Mouse (Mus musculus) frontal cortex, postnatal 25 days (tissue): ENCODE results near the gene Terb1.

Experiments
- DNase-seq, 2 experiments: peaks; one replicate each; pipeline ENCODE4 v3.0.0; 2022; ENCODE audit warnings: low spot score in 2 of 2

Terb1 gene

GRCm38 (mm10) chr8:104509061-104510006 lies at the start of gene Terb1:
TSS of gene Terb1 (minus strand) at chr8:104509910.
- peak; percentile 14 to 26 for DNase-seq

GRCm38 (mm10) chr8:104557226-104557625 lies 47.5 kb upstream of the Terb1 start:
- no peak for DNase-seq

GRCm38 (mm10) chr8:104555191-104555590 lies 45.5 kb upstream of the Terb1 start:
- DNase-seq = no peak

DNA sequence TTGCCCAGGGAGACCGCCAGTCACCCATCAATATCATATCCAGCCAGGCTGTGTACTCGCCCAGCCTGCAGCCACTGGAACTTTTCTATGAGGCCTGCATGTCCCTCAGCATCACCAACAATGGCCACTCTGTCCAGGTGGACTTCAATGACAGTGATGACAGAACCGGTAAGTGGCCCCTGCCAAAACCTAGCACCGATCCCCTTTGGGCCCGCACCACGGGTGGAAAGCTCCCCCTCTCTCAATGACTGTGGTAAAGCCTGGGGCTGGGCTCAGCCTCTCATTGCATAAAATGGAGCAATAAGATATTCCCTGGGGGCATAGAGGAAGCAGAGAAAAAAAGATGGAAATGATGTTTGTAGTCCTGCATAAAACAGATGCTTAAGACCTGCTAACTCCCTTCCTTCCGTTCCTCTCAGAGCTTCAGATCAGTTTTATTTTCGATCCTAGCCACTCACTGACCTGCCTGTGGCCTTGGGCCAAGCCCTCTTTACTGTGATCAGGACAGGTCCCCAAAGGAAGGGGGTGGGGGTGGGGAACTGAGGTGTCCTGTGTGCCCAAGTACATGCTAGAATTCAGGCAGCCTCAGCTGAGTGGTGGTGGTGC lies 33.8 kb upstream of the Terb1 start:
- DNase-seq = no peak

- peak; percentile 44 to 64 for DNase-seq
Observed at GRCm38 (mm10) chr8:104542160-104542559, 32.5 kb upstream of the Terb1 start.

DNA sequence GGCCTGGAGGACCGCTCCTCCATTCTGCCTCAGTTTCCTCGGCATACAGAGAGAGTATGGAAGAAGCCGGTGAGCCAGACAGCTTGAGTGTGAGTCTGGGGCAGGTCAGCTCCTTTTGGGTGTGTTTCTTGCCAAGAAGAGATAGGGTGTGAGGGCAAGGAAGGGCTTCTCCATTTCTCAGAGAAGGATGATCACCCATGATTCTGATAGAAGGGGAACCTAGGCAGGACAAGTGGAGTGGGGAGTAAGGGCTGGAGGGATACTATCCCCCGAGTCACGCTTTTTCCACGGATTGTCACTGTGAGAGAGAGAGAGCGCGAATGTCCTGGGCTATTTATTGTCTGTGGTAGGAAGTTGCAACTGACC lies 31.8 kb upstream of the Terb1 start:
- DNase-seq = no peak

DNA sequence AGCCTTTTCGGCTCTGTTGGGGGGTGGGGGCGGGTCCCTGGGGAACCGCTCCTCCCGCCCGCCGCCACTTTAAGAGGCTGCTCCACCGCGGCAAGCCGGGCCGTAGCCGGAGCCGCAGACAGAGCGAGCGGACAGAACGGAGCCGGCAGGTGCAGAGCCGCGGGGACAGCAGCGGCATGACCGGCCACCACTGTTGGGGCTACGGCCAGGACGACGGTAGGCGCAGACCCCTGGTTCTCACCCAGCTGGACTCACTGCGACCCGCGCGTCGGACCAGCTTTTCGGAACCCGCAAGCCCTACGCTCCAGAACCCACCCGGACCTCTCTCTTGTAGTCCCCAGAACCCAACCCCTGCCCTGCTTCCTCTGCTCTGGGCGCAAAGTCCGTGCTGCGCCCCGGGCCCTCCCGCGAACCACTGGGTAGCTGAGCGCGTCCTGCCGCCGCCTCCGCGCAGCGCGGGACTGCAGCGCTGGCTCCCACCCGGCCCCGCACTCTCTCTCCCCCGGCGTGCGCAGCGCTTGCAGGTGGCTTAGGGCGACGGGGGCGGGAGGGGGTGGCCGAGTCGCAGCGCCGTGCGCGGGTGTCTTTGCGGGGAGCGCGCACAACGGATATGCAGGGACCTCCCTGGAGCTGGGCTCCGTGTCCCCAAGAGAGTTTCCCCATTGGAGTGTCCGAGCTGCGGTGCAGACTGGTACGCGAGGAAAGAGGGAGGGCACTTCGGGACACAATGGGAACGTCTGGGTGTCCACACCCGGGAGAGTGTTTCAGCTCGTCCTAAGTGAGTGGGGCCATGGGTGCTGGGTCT lies 31.2 kb upstream of the Terb1 start:
- no peak for DNase-seq

- DNase-seq = no peak
Observed at GRCm38 (mm10) chr8:104540238-104540637, 30.5 kb upstream of the Terb1 start.

DNA sequence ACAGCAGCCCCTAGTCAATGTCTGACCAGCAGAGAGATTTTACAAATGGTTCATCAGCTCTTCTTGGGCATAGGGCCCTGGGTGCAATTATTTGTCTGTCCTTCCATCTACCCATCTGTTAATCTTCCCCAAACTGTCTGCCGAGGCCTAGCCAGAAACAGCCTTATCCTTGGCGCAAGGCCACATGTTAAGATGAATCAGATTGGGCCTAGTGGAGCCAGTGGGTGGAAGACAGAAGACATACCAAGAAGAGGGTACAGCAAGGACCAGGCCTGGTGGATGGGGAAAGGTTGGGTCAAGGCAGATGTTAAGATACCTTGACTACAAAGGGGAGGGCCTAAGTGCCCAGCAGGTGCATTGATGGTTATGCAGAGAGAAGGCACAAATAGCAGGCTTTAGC lies 29.9 kb upstream of the Terb1 start:
- no peak for DNase-seq

GRCm38 (mm10) chr8:104538896-104539295 lies 29.2 kb upstream of the Terb1 start:
- no peak for DNase-seq

DNA sequence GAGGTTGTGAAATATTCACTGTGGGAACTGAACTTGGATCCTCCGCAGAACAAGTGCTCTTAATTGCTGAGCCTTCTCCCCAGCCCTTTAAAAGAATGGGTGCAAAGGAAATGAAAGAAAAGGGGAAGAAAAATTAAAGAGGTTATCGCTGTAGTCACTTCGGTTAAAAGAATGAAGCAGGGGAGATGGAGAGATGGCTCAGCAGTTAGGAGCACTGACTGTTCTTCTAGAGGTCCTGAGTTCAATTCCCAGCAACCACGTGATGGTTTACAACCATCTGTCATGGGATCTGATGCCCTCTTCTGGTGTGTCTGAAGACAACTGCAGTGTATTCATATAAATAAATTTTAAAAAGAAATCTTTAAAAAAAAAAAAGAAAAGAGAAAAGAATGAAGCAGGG lies 26.3 kb upstream of the Terb1 start:
- DNase-seq = no peak

GRCm38 (mm10) chr8:104535378-104535777 lies 25.7 kb upstream of the Terb1 start:
- no peak for DNase-seq

GRCm38 (mm10) chr8:104534779-104535141 lies 25.1 kb upstream of the Terb1 start:
- no peak for DNase-seq

GRCm38 (mm10) chr8:104533971-104534778 lies 24.5 kb upstream of the Terb1 start, which contains the start of the genes Nae1 and Car7:
TSS of gene Nae1 (minus strand) at chr8:104534637.
TSS of gene Car7 (plus strand) at chr8:104534689.
- peak; percentile 90 to 94 for DNase-seq

DNA sequence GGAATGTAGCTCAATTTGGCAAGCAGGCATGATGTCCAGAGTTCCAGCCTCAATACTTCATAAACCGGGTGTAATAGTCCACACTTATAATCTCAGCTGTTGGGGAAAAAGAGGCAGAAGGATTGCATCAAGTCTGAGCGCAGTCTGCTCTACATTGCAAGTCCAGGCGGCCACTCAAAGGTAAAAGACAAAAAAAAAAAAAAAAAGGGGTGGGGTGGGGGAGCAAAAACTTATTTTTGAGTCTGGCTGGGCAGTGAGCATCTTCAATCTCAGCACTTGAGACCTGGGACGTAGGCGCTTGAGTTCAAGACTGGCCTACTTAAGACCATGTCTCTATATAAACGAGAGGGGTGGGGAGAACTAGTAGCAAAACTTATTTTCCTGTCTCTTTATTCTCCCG lies 23.8 kb upstream of the Terb1 start:
- DNase-seq = no peak

- DNase-seq = no peak
Observed at GRCm38 (mm10) chr8:104529671-104530070, 20.0 kb upstream of the Terb1 start.

GRCm38 (mm10) chr8:104517872-104518271 lies 8.2 kb upstream of the Terb1 start:
- no peak for DNase-seq

DNA sequence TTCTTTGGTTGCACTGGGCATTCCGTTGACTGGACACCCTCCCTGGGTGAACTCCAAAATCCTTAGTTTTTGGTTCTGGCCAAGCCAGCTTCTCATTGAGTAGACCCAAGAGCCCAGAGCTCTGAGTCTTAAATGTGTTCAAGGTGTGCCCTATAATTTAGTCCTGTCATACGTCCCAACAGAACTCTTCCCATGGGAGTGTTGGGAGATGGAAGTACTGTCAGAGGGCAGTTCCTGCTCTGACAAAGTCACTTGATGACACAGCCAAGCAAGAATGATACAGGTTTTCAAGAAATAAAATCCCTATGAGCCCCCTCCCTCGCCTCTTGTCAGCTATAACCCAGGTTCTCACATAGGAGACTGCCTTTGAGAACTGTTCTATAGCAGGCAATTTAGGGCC lies 424 bp upstream of the Terb1 start:
- DNase-seq = no peak

DNA sequence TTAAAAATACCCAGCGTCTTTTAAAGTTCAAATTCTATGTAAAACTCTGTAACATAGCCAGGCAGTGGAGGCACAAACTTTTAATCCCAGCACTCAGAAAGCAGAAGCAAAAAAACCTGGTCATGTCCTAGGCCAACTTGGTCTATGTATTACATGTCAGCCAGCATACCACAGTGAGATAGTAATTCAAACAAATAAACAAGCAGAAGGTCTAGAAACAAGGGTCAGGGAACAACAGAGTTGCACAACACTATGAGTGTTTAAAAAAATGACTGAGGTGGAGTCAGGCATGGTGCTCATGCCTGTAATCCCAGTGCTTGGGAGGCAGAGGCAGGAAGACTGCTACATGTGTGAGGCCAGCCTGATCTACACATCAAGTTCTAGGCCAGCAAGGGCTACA lies 30.6 kb downstream of the Terb1 start:
- DNase-seq = no peak

- no peak for DNase-seq
Observed at GRCm38 (mm10) chr8:104472465-104472864, 37.2 kb downstream of the Terb1 start.

DNA sequence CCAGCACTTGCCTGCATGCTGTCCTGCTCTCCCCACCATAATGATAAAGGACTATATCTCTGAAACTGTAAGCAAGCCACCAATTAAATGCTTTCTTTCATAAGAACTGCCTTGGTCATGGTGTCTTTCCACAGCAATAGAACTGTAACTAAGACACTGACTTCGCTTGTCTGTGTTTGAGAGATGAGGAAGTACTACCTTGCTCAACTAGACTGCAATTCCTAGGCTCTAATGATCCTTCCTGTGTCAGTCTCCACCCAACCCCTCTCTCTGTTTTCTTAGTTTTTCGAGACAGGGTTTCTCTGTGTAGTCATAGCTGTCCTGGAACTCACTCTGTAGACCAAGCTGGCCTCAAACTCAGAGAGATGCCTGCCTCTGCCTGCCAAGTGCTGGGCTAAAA lies 42.2 kb downstream of the Terb1 start:
- no peak for DNase-seq
